Mouse (Mus musculus): Measurements from ENCODE around the gene Gm45713.

Gene Gm45713

GRCm38 (mm10) chr7:45092828-45093515, 43.1 kb downstream of the Gm45713 start:
- no peak for DNase-seq

- no peak for DNase-seq
Observed at GRCm38 (mm10) chr7:45092048-45092447, 44.0 kb downstream of the Gm45713 start, which contains the start of gene Rcn3. Rcn3 (minus strand) TSS chr7:45092221.

DNA sequence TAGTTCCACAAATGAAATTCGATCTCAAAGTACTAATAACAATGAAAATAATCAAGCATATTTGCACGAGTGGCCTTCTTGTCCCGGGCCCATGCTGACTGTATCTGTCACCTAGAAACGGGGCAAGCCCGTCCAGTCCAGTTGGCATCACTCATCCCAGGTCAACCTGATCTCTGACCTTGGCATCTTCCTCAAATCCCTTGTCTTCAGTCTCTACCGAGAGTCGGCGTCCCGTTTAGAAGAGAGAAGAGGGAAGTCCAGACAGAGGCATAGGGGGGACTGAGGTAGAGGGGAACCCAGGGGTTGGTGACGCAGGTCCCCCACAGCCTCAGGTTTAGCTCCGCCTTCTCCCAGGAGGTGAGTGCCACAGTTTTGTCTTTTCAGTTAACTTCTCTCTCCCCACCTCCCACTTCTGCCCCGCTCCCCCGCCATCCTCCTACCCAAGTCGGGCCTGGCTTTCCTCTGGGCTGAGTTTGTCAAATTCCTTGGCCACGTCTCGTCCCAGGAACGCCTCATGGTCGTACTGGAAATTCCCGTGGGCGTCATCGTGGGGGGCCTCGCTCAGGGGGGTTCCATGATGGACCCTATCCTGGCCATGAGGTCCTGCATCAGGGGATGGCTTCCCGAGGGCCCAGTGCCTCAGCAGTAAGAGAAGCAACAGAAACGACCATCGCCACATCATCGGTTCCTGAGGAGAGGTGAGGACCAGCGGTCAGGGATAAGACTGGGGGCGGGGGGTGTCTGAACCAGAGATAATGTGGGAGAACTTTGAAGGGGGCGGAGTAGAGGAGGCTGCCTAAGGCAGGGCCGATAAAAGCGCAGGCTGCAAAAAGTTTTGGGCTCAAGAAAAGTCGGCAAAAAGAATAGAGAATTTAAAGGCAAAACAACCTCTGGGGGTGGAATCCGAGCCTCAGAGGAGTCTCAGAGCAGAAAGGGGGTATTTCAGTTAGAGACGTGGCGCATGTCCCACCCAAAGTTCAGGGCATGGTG, 44.7 kb downstream of the Gm45713 start:
- DNase-seq = no peak

DNA sequence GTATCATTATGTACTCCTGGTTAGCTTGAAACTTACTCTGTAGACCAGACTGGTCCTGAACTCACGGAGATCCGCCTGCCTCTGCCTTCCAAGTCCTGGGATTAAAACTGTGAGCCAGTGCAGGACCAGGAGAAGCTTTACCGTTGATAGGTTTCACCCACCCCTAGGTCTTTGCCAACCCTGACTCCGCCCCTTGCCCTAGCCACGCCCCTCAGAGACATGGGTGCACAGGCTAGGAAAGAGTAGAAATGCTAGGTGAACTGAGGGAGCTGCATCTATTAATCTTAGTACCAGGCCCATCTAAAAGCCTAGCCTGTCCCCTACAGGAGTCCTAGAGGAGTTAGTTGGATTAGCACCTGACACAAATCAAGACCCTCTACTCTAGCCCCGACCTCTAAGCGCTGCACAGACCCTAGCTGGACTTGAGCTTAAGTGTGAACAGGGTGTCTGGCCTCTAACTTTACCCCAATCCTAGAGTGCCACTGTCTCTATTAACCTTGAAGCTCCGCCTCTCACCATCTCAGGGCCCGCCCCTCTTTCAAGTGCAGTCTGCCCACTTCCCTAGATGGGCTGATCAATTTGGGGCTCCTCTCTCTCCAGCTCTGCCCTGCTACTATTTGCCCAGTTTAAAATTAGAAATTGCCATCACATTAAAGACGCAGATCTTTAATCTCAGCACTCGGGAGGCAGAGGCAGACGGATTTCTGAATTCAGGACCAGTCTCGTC, 45.6 kb downstream of the Gm45713 start:
- no peak for DNase-seq

- DNase-seq = no peak
Observed at GRCm38 (mm10) chr7:45088597-45088996, 47.4 kb downstream of the Gm45713 start.

DNA sequence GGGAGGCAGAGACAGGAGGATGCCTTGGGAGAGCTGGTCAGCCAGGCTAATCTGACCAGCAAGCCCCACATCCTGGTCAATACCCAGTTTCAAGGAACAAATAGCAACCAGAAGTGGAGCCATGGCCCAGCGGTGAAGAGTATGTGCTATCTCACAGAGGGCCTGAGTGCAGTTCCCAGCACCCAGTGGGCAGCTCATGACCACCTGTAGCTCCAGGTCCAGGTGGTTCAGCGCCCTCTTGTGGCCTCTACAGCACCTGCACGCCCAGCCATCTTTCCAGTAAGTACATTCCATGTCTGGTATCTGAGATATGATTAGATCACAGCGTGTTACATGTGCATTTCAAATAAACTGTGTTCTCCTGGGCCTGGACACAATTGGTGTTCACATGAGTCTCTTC, 49.9 kb downstream of the Gm45713 start:
- no peak for DNase-seq

DNA sequence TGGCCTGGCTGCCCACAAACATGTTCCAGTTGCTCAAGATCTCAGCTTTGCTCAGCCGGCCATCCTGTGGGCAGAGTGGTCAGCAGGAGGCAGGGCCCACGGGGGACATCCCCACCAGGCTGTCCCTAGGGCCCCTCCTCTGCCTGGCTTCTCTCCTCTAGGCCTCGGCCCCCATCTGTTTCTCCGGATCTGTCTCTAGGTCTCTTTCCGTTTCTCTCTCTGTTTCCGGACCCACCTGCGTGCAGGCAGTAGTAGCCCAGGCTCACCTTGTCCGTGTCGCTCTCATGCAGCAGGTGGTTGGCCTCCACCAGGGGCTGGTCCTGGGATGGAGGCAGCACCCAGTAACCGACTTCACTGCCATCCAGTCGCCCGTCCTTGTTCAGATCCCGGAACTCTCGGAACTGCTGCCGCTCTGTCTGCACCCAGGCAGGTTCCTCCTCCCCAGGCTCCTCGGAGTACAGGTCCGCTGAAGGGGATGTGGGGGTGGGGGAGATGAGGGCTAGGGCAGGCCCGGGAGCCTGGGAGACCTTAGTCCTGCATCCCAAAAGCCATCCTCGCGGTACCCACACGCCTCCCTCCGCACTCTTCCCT, 52.6 kb downstream of the Gm45713 start:
- DNase-seq = no peak

- DNase-seq = no peak
Observed at GRCm38 (mm10) chr7:45082401-45083299, 53.4 kb downstream of the Gm45713 start.

- DNase-seq = no peak
Observed at GRCm38 (mm10) chr7:45081016-45081415, 55.0 kb downstream of the Gm45713 start.

- peak; percentile 80 for DNase-seq
Observed at GRCm38 (mm10) chr7:45079856-45080255, 56.2 kb downstream of the Gm45713 start.

DNA sequence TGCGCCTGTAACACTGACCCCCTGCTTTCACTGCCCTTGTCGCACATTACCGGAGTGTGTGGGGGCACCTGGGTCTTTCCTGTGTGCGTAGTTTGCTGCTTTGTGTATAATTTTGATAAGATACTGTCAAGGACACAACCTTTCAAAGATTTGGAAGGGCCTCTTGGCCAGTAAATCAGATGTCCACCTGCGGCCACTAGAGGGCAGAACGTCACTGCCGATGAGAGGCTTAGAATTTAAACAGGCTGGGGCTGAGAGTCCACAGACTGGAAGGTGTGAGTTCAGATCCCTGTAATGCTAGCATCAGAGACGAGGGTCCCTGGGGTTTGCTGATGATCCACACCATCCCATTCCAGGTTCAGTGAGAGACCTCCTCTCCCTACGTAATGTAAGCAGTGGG, 57.5 kb downstream of the Gm45713 start:
- DNase-seq = peak; percentile 62

GRCm38 (mm10) chr7:45077829-45078228, 58.2 kb downstream of the Gm45713 start:
- no peak for DNase-seq

GRCm38 (mm10) chr7:45077322-45077721, 58.7 kb downstream of the Gm45713 start:
- DNase-seq = no peak

DNA sequence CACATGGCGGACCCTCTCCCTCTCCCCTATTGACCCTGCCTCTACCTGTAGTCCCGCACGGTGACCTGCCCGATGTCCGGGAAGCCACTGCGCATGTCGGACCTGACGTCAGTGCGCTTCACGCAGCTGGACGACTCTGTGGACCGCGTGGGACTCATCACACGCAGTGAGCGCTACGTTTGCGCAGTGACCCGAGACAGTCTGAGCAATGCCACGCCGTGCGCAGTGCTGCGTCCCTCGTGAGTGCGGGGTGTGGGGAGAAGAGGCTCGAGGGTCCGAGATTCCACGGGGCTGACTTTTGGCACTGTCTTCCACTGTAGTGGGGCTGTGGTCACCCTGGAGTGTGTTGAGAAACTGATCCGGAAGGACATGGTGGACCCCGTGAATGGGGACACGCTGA, 59.5 kb downstream of the Gm45713 start:
- no peak for DNase-seq

Measured in cerebellum, adult 9-11 months (tissue).